Mouse (Mus musculus): ENCODE data around the gene Ddit4.
A peak's percentile ranks its signal among the peaks of the same experiment; 100 is the strongest.

Ddit4 gene

DNA sequence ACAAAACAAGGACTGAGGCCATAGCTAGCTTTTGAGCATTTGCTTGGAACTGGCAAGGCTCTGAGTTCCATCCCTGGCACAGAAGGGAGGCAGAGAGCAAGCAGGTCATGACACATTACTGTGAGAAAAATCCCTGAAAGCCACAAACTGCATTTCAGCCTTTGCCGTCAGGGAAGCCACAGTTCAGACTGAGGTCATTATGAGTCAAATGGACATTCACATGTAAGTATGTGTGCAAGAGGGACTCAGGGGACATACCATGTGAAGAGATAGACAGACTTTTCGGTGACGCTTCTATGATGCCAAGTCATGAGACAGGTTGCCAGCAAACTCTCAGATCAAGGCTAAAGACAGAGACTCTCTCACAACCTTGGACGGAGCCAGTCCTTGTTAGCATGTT, 33.5 kb downstream of the Ddit4 start:
- no peak for TF ChIP-seq GATA4 (IDR thresholded peaks at IDR 0.05; ENCODE audit: insufficient replicate concordance, low read length)

DNA sequence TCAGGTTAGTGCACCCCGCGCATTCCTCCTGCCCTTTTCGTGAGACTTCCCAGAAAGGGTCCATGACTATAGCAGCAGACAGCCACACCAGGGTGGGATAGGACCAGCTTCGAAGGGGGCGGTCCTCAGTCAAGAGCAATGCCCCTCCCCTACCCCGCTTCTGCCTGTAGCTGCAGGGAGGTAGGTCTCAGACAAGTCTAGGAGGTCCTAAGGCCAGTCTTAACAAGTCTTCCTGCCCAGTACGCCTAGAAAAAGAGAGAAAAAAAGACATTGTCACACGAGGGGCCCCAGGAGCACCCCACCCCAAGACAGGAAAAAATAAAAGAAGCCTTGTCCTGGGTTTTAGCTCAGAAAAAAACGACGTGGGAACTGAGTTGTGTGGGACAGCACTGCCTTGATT, 35.0 kb downstream of the Ddit4 start:
- TF ChIP-seq GATA4 (IDR thresholded peaks at IDR 0.05; ENCODE audit: insufficient replicate concordance, low read length), result no peak

DNA sequence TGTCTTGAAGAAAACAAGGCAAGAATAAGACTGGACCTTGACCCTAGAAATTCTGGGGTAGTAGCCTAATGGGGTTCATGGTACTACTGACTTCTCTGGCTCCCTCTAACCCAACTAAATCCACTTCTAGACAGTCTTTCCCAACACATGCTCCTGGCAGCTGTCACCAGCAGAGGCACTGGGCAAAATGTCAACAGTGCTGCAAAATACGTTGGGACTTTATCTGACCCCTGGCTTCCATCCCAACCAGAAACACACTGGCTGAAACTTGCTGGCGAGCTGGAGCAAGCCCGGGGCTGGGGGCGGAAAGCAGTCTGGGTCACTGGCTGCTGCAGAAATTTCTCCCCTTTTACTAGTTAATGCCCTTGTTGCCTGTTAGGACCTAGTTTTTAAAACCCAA, 35.5 kb downstream of the Ddit4 start:
- peak; percentile 74; the same call in 1 of the 2 replicates for TF ChIP-seq GATA4 (IDR thresholded peaks at IDR 0.05; ENCODE audit: insufficient replicate concordance, low read length)

DNA sequence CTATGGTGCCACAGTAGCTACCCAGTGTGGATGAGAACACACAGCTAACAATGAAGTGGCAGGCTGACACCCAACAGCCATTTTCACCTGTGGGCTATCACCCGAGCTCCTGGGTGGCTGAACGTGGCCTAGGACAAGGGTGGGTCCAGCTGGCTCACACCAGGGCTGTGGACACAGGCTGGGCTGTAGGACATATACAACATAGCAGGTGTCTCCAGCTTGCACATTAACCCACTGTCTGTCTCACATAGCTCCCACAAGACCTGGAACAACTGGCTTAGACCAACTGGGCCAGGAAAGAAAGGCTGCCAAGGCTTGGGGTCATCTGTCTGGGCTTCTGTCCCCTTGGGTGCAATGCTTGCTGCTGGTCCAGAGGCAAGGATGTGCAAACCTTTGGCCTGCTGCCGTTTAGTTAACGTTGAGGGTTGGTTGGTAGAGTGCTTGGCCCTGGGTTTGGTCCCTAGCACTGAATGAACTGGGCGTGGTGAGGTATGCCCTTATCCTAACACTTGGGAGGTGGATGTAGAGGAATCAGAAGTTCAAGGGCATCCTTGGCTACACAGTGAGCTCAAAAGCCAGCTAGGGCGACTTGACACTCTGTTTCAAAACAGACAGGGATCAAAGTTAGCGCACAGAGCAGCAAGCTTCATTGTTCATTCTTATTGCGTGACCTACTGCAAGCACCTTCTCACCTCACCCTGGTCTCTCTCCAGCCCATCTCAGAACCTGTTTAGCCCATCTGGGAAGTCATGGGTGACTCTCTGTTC, 36.3 kb downstream of the Ddit4 start:
- TF ChIP-seq GATA4 (IDR thresholded peaks at IDR 0.05; ENCODE audit: insufficient replicate concordance, low read length), result no peak

DNA sequence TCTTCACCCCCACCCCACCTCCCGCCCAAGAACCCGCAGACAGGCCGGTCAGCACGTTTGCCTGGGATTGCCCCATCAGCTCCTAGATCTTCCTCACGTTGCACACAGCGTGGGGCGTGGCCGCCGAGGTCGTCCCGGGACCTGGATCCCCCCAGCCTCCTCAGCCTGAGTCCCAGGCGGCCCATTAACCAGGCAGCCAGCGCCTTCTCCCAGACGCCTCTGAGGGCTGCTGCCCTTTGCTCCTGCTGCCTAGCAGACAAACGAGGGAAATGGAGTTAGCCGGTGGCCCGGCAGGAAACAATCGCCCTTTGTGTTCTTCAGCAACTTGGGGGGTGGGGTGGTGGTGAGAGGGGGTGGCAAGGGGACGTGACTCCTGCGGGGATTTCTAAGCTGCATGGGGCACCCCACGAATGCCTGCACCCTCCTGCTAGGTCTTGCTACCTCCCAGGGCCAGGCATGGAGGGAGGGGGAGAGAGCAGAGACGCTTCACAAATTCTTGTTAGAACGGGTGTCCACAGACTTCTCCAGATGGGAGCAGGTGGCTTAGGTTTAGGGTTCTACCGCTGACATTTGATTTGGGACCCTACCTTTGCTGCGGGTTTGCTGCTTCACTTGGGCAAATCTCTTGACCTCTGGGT, 40.0 kb downstream of the Ddit4 start:
- TF ChIP-seq GATA4 (IDR thresholded peaks at IDR 0.05; ENCODE audit: insufficient replicate concordance, low read length), result no peak

DNA sequence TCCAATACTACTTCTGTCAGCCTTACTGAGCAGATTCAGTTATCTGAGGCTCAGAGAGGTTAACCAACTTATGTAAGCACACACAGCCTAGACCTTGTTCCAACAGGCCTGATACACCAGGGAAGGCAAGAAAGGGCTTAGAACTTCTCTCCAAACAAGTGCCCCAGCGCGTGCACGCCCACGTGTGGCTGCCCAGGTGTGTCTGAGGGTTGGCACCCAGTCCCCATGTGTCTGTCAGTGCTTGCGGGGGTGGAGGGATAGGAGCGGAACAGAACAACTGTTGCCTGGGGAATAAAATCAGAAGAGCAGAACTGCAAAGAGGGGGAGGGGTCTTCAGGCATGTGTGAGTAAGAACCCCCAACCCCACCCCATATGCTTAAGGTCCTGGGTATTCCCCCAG, 40.5 kb downstream of the Ddit4 start:
- no peak for TF ChIP-seq GATA4 (IDR thresholded peaks at IDR 0.05; ENCODE audit: insufficient replicate concordance, low read length)

DNA sequence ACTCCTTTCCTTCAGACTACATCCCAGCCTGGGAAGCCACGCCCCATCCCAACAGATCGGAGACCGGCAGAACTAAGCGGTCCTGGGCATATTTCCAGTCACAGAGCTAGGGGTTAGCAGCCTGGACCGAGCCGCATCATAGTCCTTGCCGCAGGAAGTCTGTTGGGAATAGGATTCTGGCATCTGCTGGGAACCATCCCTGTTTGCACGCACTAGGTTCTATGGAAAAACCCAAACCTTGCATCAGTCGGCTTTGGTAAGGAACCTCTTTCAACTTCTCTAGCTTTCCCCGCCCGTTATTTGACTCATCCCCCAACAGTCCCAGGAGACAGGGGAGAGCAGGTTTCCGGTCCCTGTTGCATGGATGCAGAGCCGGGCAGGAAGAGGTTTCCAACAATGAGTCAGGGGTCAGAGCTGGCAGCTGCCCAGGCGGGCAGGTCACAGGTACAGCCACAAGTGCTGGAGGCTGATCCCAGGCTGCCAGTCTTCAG, 42.2 kb downstream of the Ddit4 start:
- no peak for TF ChIP-seq GATA4 (IDR thresholded peaks at IDR 0.05; ENCODE audit: insufficient replicate concordance, low read length)

DNA sequence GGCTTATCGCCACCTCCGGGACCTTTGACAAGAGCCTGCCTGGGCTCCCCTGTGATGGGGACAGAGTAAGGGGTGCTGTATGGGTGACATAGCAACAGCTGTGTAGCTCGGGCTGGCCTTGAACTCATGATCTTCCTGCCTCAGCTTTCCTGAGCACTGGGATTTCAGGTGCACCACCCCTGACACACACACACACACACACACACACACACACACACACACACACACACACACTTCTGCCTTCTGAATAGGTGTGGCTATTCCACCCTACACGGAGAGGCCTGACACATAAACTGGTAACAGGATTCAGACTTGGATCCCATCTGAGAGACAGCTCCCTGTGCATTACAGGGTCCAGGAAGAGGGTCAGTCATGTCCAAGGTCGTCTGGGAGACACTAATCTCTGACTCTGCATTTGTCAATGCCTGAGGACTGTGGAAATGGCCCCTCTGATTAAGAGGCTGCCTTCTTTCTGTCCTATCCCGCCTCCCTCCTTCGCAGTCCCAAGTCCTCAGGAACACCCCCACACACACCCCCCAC, 42.8 kb downstream of the Ddit4 start:
- no peak for TF ChIP-seq GATA4 (IDR thresholded peaks at IDR 0.05; ENCODE audit: insufficient replicate concordance, low read length)

DNA sequence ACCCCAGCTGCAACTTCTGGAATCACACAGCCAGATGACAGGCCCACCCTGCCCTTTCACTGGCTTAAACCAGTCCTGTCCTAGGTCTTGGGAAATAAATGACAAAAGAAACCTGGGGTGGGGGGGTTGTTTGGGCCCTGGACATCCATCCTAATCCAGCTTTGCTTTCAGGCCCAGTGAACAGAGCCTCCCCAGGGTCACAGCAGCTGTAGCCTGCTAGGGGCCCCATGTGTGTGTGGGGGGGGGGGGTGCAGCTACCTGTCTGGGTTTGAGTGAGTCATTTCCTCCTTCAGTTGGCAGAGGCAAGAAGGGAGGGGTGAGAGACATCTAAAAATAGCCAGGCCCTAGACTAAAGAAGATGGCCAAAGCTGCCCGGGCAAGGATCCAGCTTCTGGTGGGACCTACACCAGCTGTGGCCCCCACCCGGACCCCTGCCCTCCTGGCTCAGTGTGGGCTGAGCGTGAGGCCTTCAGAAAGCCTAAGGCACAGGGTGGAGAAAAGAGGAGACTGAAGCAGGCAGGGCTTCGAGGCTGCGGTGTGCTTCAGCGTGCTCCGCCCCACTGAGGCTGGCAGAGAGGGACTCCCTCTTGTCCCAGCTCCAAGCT, 43.8 kb downstream of the Ddit4 start:
- TF ChIP-seq GATA4 (IDR thresholded peaks at IDR 0.05; ENCODE audit: insufficient replicate concordance, low read length), result no peak

DNA sequence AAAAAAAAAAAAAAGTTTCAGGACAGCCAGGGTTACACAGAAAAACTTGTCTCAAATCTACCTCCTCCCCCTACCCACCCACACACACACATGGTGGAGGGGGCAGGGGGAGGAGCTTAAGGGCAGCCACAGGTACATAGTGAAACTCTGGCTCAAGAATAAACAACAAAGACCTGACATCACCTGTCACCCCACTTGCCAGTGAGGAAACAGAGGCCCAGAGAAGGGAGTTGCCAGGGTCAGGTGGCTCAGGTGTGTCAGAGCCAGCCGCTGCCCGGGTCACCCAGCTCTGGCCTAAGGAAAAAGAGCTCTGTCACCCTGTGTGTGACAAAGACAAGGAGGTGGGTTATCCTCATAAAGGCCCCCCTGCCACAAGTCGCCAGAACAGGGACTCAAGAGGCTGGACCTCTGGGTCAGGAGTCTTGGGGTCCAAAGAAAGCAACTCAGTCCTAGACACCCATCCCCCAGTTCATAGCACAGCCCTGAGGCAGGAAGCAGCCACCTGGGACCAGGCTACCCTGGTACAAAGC, 44.5 kb downstream of the Ddit4 start:
- no peak for TF ChIP-seq GATA4 (IDR thresholded peaks at IDR 0.05; ENCODE audit: insufficient replicate concordance, low read length)

DNA sequence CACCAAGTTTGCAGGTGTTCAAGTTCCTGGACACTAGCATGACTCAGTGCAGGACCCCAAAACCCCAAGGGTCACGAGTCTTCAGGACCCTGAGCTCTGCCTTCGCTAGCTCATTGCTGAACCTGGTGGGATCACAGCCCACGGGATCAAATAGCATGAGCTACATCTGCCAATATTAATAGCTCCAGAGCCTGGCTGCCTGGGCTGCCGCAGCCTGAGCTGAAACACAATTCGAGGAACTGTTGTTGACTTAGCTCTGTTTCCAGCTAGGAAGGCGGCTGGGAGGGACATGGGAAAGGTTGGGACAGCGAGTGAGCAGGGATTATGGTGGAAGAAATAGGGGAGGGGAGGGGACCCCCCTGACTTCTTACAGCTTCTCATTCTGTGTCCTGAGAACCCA, 48.5 kb downstream of the Ddit4 start:
- TF ChIP-seq GATA4 (IDR thresholded peaks at IDR 0.05; ENCODE audit: insufficient replicate concordance, low read length), result no peak

DNA sequence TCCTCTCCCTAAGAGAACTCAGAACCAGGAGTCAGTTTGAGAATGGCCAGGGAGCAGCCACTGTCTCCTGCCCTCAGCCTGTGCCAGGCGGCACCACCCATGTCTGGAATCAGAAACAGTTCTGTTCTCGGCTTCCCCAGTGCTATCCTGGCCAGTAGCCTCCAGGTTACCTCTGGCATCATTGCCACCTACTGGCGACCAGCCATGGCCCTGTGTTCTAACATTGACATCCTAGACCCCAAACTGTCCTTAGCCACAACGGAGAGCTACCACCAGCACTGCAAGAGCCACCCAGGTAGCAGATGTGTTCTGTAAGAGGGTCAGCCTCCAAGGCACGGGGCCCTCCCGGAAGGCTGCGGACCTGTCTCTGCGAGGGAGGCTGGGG, 49.0 kb downstream of the Ddit4 start:
- TF ChIP-seq GATA4 (IDR thresholded peaks at IDR 0.05; ENCODE audit: insufficient replicate concordance, low read length), result no peak

DNA sequence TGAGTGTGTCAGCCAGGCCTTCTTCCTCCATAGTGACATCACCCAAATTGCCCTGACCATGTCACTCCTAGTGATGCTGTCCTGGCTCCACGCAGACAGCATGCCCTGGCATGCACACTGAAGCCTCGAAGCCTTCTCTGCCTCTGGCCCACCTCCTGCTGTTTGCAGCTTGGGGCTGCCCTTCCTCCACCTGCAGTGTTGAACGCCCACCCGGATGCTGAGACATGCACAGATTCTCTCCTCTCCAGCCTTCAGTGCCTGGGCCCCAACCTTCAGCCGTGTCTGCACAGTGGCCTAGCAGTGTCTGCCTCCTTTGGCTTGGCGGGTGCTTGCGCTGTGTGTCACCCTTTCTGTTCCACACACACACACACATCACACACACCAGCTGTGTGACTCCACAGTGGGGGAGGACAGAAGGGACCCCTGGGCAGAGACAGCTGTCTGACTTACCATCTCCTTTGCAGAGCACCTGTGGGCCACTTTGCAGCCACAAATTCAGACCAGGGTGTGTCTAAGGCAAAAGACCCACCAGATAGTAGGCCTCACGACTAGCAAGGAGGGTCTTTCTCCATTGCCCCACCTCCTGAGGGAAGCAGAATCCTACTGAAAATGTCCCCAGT, 49.5 kb downstream of the Ddit4 start:
- no peak for TF ChIP-seq GATA4 (IDR thresholded peaks at IDR 0.05; ENCODE audit: insufficient replicate concordance, low read length)

DNA sequence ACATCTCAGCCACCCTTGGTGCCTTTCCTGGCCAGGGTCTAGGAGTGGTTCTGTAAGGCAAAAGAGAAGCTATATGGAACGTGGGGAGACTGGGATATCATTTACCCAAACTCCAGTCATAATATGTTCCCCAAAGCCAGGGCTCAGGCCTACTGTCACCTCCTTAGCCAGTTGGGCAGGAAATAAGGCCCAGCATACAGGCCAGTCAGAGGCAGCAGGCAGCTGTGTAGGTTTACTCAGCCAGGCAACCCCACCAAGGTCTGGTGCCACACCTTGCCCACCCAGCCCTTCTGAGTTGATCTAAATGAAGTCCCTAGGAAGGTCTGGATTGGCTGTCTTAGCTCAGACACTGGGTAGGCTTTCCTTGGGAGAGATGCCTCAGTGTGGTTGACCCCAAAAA, 50.2 kb downstream of the Ddit4 start:
- TF ChIP-seq GATA4 (IDR thresholded peaks at IDR 0.05; ENCODE audit: insufficient replicate concordance, low read length), result no peak

DNA sequence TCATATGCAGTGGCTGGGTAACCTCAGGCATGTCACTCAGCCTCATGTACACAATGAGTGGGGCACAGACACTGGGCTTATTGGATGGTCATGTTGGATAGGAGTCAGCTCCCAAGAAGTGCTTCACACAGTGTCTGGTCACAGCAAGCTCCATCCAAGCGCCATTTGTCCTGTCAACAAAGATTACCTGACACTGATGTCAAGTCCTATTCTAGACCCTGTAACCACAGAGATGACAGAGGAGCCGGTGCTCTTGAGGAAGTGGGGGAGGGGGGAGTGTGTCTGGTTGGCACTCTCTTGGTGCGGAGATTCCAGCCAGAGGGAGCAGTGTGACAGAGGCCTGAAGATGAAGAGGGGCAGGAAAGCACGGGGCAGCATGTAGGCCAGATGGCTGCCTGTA, 50.7 kb downstream of the Ddit4 start:
- TF ChIP-seq GATA4 (IDR thresholded peaks at IDR 0.05; ENCODE audit: insufficient replicate concordance, low read length), result no peak

DNA sequence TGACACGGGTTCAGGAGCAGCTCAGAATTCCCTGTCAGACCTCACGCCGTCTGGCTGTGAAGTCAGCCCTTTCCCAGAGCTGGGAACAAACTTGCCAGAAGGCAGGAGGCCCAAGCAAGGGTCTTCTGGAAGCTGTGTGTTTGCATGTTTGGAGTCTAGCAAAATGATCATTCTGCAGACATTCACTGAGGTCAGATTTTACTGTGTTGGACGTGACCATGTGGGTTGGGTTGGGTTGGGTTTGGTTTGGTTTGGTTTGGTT, 51.5 kb downstream of the Ddit4 start:
- TF ChIP-seq GATA4 (IDR thresholded peaks at IDR 0.05; ENCODE audit: insufficient replicate concordance, low read length), result no peak

Data from liver, adult (tissue).